Mouse (Mus musculus) activated CD4-positive, CD25-positive, alpha-beta regulatory T cell, adult 9 weeks (primary cell): ENCODE data around the gene Cttnbp2nl. TPM values are rescaled to one million over a fixed set of nuclear protein-coding genes. Genes with fewer than 3 reads are reported as not detected.

Source experiments
- polyA plus RNA-seq: library from polyadenylated mRNA; unstranded; fragments of 100-300 nt; shearing (Covaris generic); gene quantifications from one replicate; pipeline ENCODE4 v1.2.1, GENCODE M21; 2017

The Cttnbp2nl gene
- 0.57 TPM for polyA plus RNA-seq

GRCm38 (mm10) chr3:105052937-105053697, at the start of gene Cttnbp2nl:
TSS of gene Cttnbp2nl (minus strand) at chr3:105053146.

GRCm38 (mm10) chr3:105066544-105066943, 13.6 kb upstream of the Cttnbp2nl start, which contains the start of gene 4930564D02Rik:
TSS of gene 4930564D02Rik (plus strand) at chr3:105066844.

GRCm38 (mm10) chr3:104961066-104962059, 91.6 kb downstream of the Cttnbp2nl start, which contains the start of gene Wnt2b:
TSS of gene Wnt2b (minus strand) at chr3:104961921.

Other genes starting within 250 kb of the Cttnbp2nl start
- 55.2 TPM for gene Mov10, start 234.6 kb downstream of the Cttnbp2nl start, polyA plus RNA-seq
- 47.8 TPM for gene St7l, start 189.1 kb downstream of the Cttnbp2nl start, polyA plus RNA-seq
- gene Capza1, start 188.6 kb downstream of the Cttnbp2nl start, polyA plus RNA-seq, result 569 TPM
- 0.22 TPM for gene Wnt2b, start 91.2 kb downstream of the Cttnbp2nl start, polyA plus RNA-seq
- gene 4930564D02Rik, start 13.7 kb upstream of the Cttnbp2nl start, polyA plus RNA-seq, result not detected